Mouse (Mus musculus) forebrain, embryonic 16.5 days (tissue): ENCODE measurements at regions not wholly inside any gene's neighbourhood (a gene's known extent, or its start where the extent isn't known, plus 50 kb on each side); places are given as distances from the start of the nearest gene placed in this dataset.

Experiments
- ATAC-seq: fragments of 200-750 bp; cut with Nextera tagmentation; 2 replicates; pipeline ENCODE4 v1.8.0; 2017; ENCODE audit warnings: mild to moderate bottlenecking, moderate library complexity
- H3K27ac ChIP-seq: fragments of 300-500 bp; sonication (generic); 2 replicates; pipeline ENCODE4 v1.5.1; 2014; ENCODE audit warnings: low read length, control low read depth
- H3K27me3 ChIP-seq: fragments of 300-500 bp; sonication (generic); replicated peaks from 2 replicates; pipeline ENCODE4 v1.6.1; 2014; ENCODE audit warnings: low read length; ENCODE audit not compliant: control insufficient read depth, insufficient read depth
- H3K36me3 ChIP-seq: fragments of 300-500 bp; sonication (generic); 2 replicates; pipeline ENCODE4 v1.6.1; 2014; ENCODE audit not compliant: control insufficient read depth, insufficient read depth
- H3K4me1 ChIP-seq: fragments of 300-500 bp; sonication (generic); replicated peaks from 2 replicates; pipeline ENCODE4 v1.6.1; 2014; ENCODE audit warnings: low read length; ENCODE audit not compliant: control insufficient read depth, insufficient read depth
- H3K4me2 ChIP-seq: fragments of 300-500 bp; sonication (generic); 2 replicates; pipeline ENCODE4 v1.6.1; 2014; ENCODE audit warnings: mild to moderate bottlenecking, low read length, control low read depth
- H3K4me3 ChIP-seq: fragments of 300-500 bp; sonication (generic); replicated peaks from 2 replicates; pipeline ENCODE4 v1.5.1; 2014; ENCODE audit warnings: mild to moderate bottlenecking, low read length, control low read depth
- H3K9ac ChIP-seq: fragments of 300-500 bp; sonication (generic); replicated peaks from 2 replicates; pipeline ENCODE4 v1.6.1; 2014; ENCODE audit warnings: low read depth, low read length, control low read depth
- H3K9me3 ChIP-seq: fragments of 300-500 bp; sonication (generic); 2 replicates; pipeline ENCODE4 v1.6.1; 2016; ENCODE audit warnings: low read length; ENCODE audit not compliant: control insufficient read depth
- WGBS: fragments of 180-500 bp; shearing (Covaris S2); extraction: QIAGEN DNeasy Blood & Tissue Kit; methylation state at CpG from one replicate; pipeline ENCODE4 v1.1.7; 2014; 5-methylcytosine and 5-hydroxymethylcytosine counted together

DNA sequence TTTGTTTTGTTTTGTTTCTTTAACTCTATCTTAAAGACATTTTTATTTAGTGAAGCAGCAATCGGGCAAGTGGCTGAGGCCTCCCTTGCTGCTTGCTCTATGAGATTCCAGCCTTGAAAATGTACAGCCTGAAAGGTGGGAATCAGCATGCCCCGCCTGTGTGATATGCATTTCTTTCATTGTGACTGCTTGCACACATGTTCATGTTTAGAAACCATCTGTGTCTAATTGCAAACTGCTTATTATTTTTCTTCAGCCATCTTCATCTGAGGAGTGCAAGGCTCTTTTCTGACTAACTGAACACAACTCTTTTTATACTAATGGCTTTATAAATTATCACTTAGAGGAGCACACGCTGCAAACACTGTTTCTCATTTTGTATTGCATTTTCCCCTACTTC is 449.0 kb upstream of the Sptlc3 start:
- 0 out of 2 replicates have a peak, but pooled peaks have one; percentile 20 for ATAC-seq
- 58% methylated on average over 3 of the region's 3 CpGs for WGBS
- H3K4me3 ChIP-seq, result no peak overlapping the region
- H3K36me3 ChIP-seq, result no peaks in the 10 kb centered on the region
- H3K9ac ChIP-seq, result no peak overlapping the region
- H3K27me3 ChIP-seq, result no peaks in the 10 kb centered on the region
- no peaks in the 10 kb centered on the region for H3K4me1 ChIP-seq
- 0 out of 2 replicates have a peak overlapping the region, but pooled peaks have one; percentile 28 for H3K27ac ChIP-seq
- H3K4me2 ChIP-seq, result no peak overlapping the region
- peaks cover 4% of the 10 kb centered on the region; the same call in 1 of the 2 replicates for H3K9me3 ChIP-seq

DNA sequence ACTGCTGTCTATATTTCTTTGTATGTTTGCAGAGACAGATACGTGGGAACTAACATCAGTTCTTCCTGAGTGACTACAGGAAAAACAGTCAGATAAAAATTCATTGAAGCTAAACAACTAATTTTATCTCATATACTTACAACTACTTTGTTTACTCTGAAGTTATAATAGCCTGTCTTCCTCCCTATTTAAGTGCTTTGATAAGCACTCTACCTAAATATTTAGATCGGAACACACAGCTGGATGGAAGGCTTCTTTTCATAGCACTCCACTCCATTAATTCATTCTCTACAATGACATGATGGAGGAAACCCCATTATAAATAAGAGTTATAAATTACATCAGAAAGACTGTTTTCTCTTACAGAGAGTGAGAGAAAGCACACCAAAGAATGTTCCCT is 438.5 kb upstream of the Sptlc3 start:
- Histone ChIP-seq H3K4me3 (no peak overlapping the region), H3K4me2 (no peak overlapping the region), H3K36me3 (no peaks in the 10 kb centered on the region), H3K27me3 (no peaks in the 10 kb centered on the region), H3K9me3 (no peaks in the 10 kb centered on the region), H3K9ac (no peak overlapping the region), H3K4me1 (no peaks in the 10 kb centered on the region), H3K27ac (no peak overlapping the region)
- no peak for ATAC-seq
- WGBS, result 70% methylated on average over 2 of the region's 2 CpGs

DNA sequence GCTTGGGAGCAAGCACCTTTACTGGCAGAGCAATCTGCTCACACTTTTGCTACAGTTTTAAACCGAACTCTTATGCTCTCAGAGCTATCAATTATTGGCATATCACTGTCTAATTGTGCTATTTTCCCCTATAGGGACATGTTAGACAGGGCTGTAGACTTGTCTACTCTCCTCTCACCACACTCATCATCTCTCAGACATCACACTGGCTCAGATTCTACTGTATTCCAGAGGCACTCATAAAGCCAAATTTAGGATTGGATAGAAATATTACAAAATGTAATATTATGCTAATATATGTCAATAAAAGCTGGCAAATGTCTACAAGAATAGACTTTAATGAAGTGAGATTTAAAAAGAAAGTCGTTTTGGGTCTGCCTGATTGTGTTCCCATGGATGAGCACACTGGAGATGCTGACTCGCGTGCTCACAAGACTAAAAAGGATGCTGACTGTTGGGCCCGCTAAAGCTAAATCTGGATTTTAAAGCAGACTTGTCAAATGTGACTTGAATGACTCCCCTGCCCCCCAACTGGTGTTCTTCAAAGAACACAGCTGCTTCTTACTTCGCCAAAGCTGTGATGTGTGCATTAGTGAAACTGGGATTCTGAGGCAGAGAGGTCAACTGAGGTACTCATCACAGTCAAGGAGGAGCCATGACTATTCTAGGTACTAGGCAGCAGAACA is 424.3 kb upstream of the Sptlc3 start:
- H3K27me3 ChIP-seq, result no peaks in the 10 kb centered on the region
- no peak overlapping the region for H3K9ac ChIP-seq
- ATAC-seq, result no peak
- H3K9me3 ChIP-seq, result no peaks in the 10 kb centered on the region
- H3K27ac ChIP-seq, result no peak overlapping the region
- no peaks in the 10 kb centered on the region for H3K4me1 ChIP-seq
- no peak overlapping the region for H3K4me3 ChIP-seq
- H3K4me2 ChIP-seq, result no peak overlapping the region
- 83% methylated on average over 6 of the region's 6 CpGs for WGBS
- no peaks in the 10 kb centered on the region for H3K36me3 ChIP-seq

DNA sequence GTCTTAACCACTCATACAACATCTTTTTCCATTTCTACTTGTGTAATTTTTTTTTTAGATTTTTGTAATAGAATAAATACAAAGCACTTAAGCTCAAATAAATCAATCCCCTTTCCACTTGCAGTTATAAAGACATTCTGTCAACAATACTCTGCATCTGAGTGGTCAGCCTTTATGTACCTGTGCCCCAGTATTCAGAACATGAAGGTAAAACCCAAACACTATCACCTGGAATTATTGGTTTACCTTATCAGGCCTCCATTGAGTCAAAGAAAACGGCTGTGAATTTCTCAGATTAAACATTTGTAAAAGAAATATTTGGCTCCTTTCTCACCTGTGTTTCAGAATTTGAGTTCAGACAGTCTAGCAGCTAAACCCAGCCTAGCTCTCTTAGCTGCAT is 422.0 kb upstream of the Sptlc3 start:
- no peak overlapping the region for H3K4me3 ChIP-seq
- H3K4me1 ChIP-seq, result no peaks in the 10 kb centered on the region
- no peaks in the 10 kb centered on the region for H3K27me3 ChIP-seq
- WGBS, result 75% methylated on average over 1 of the region's 1 CpGs
- H3K9ac ChIP-seq, result no peak overlapping the region
- no peaks in the 10 kb centered on the region for H3K36me3 ChIP-seq
- no peak for ATAC-seq
- H3K4me2 ChIP-seq, result no peak overlapping the region
- H3K9me3 ChIP-seq, result no peaks in the 10 kb centered on the region
- H3K27ac ChIP-seq, result no peak overlapping the region

DNA sequence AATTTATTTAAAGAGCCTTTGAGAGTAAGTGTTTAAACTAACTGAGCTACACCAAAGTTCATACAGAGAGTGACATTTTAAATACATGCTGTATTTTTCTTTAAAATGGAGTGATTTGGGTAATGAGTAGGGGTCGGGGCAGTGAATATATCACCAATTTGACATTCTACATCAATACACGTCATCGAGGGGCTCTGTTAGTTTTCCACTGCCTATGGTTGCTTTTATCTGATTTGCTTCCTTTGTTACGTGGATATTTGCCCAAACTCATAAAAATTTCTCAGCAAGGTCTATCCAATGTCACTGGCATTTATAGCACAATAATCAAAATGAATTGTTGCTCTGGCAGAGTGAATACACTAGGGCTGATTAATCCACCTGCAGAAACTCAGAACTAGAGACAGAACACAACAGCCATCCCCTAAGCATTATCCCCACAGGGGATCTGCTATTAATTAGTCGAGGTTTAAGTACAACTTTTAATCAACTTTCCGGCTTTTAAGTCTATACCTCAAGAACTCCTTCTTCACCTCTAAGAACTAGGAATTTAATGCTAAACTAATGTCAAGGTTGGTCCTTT is 400.1 kb upstream of the Sptlc3 start:
- ATAC-seq, result no peak
- H3K27me3 ChIP-seq, result no peaks in the 10 kb centered on the region
- H3K9ac ChIP-seq, result no peak overlapping the region
- WGBS, result 65% methylated on average over 6 of the region's 6 CpGs
- H3K27ac ChIP-seq, result no peak overlapping the region
- no peaks in the 10 kb centered on the region for H3K9me3 ChIP-seq
- H3K4me2 ChIP-seq, result no peak overlapping the region
- no peaks in the 10 kb centered on the region for H3K4me1 ChIP-seq
- no peaks in the 10 kb centered on the region for H3K36me3 ChIP-seq
- no peak overlapping the region for H3K4me3 ChIP-seq

DNA sequence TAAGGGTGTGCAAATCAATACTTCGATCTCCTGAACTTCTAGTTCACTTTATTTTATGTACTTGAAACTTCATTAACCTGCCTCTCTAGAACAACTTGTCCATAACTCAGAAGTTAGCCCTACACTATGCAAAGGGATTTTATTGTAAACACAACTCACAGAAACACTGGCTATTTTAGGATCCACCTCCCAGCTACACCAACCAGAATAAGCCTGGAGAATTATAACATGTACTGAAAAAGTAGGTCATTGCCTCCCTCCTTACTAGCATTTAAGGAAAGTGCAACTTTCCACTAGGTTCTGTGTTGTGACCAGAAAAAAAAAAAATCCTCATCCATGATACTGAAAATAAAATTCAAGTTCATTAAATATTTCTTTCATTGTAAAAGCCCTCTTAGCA is 382.0 kb upstream of the Sptlc3 start:
- no peaks in the 10 kb centered on the region for H3K27me3 ChIP-seq
- no peak overlapping the region for H3K9ac ChIP-seq
- no peaks in the 10 kb centered on the region for H3K9me3 ChIP-seq
- H3K36me3 ChIP-seq, result no peaks in the 10 kb centered on the region
- ATAC-seq, result no peak
- H3K4me1 ChIP-seq, result no peaks in the 10 kb centered on the region
- WGBS, result 88% methylated on average over 1 of the region's 1 CpGs
- H3K4me3 ChIP-seq, result no peak overlapping the region
- no peak overlapping the region for H3K27ac ChIP-seq
- H3K4me2 ChIP-seq, result no peak overlapping the region

DNA sequence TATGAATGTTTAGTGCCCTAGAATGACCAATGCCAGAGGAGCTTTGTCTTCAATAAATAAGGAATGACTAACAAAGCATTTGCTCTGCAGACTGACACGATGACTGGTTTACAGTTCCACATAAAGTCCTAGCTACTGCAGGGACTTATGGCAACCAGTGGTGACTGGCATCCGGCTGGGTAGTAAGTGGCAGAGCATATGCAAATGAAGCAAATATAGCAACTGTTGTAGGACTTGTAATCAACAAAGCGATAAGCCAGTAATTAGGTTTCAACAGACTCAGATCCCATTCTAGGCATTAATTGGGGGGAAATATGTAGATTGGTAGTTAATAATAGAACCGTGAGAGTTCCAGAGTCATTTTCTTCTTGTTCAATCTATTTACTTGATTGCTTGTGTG is 379.2 kb upstream of the Sptlc3 start:
- Histone ChIP-seq H3K9me3 (no peaks in the 10 kb centered on the region), H3K27me3 (no peaks in the 10 kb centered on the region), H3K4me1 (no peaks in the 10 kb centered on the region), H3K4me2 (no peak overlapping the region), H3K36me3 (no peaks in the 10 kb centered on the region), H3K27ac (no peak overlapping the region), H3K9ac (no peak overlapping the region), H3K4me3 (no peak overlapping the region)
- WGBS, result 32% methylated on average over 4 of the region's 4 CpGs
- no peak for ATAC-seq

DNA sequence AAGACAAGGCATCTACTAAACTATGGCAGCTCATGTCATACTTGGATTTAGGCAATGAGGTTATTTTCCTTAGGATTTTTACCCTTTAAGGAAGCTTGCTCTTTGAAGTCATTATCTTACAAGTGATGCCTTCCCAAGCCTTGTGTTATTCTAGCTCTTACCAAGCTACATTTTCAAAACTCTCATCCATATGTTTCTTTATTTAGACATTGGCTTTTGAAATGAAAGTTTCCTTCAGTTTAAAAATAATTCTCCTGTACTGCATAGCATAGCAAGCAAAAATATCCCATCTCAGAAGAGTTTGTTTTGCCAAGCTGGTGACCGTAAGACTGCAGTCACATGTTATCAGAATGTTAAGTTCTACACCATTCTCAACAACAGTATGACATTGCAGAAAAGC is 372.8 kb upstream of the Sptlc3 start:
- Histone ChIP-seq H3K4me2 (no peak overlapping the region), H3K27me3 (no peaks in the 10 kb centered on the region), H3K4me1 (no peaks in the 10 kb centered on the region), H3K9ac (no peak overlapping the region), H3K36me3 (no peaks in the 10 kb centered on the region), H3K4me3 (no peak overlapping the region), H3K27ac (no peak overlapping the region), H3K9me3 (no peaks in the 10 kb centered on the region)
- ATAC-seq, result no peak
- WGBS, result 90% methylated on average over 1 of the region's 1 CpGs

DNA sequence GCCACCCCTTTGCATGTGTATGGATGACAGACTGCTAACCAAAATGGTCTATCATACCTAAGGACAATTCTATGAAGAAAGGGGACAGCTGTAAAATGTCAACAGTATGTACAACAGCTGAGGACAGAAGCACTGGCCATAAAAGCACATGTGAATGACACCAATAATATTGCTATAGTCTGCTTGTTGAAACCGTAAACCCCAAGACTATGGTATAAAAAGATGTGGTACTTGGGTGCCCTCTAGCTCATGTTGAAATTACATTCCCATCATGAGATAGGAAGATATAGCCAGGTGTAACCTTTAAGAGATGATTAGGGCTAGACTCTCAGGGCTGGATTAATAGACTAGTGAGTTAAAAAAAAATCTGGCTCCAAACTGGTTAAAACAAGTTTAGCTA is 361.6 kb upstream of the Sptlc3 start:
- Histone ChIP-seq H3K27ac (no peak overlapping the region), H3K4me1 (no peaks in the 10 kb centered on the region), H3K4me3 (no peak overlapping the region), H3K36me3 (no peaks in the 10 kb centered on the region), H3K9me3 (no peaks in the 10 kb centered on the region), H3K9ac (no peak overlapping the region), H3K4me2 (no peak overlapping the region), H3K27me3 (no peaks in the 10 kb centered on the region)
- WGBS, result 62% methylated on average over 1 of the region's 1 CpGs
- ATAC-seq, result no peak

DNA sequence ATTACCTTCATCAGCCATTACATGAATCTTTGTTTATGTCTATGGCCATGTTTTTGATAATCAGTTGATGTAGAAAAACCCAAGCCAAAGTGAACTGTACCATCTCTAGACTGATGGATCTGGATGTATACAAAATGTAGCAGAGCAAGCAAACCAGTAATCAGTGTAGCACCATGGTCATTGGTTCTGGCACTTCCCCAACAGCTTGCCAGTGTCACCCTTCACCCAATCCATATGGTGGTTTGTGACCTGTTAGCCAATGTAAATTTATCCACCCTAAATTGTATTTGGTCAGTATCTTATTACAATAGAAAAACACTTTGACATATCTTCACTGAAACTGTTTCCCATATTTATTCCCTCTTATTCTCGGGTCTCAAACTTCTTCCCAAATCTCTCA is 346.7 kb upstream of the Sptlc3 start:
- Histone ChIP-seq H3K4me3 (no peak overlapping the region), H3K27me3 (no peaks in the 10 kb centered on the region), H3K27ac (no peak overlapping the region), H3K9me3 (no peaks in the 10 kb centered on the region), H3K36me3 (no peaks in the 10 kb centered on the region), H3K4me1 (no peaks in the 10 kb centered on the region), H3K9ac (no peak overlapping the region), H3K4me2 (no peak overlapping the region)
- 94% methylated on average over 1 of the region's 1 CpGs for WGBS
- ATAC-seq, result no peak
